Mouse (Mus musculus) heart, embryonic 16.5 days (tissue): ENCODE data around the gene Tmem200a. TPM values are rescaled to one million over a fixed set of nuclear protein-coding genes. Genes with fewer than 3 reads are reported as not detected.

Experiments
- ATAC-seq: fragments of 200-750 bp; cut with Nextera tagmentation; replicated peaks from 2 replicates; pipeline ENCODE4 v1.8.0; 2017; ENCODE audit warnings: moderate number of reproducible peaks; ENCODE audit not compliant: insufficient read depth, low FRiP score; ENCODE audit errors: extremely low read depth
- H3K27ac ChIP-seq: fragments of 300-500 bp; sonication (generic); 2 replicates; pipeline ENCODE4 v1.5.1; 2014; ENCODE audit warnings: mild to moderate bottlenecking, low read length, control low read depth, moderate library complexity
- H3K27me3 ChIP-seq: fragments of 300-500 bp; sonication (generic); 2 replicates; pipeline ENCODE4 v1.6.1; 2014; ENCODE audit warnings: low read length, mixed read lengths; ENCODE audit not compliant: control insufficient read depth, insufficient read depth
- H3K36me3 ChIP-seq: fragments of 300-500 bp; sonication (generic); 2 replicates; pipeline ENCODE4 v1.6.1; 2014; ENCODE audit not compliant: control insufficient read depth, insufficient read depth
- H3K4me1 ChIP-seq: fragments of 300-500 bp; sonication (generic); 2 replicates; pipeline ENCODE4 v1.6.1; 2014; ENCODE audit warnings: low read length, mixed read lengths; ENCODE audit not compliant: control insufficient read depth, insufficient read depth
- H3K4me2 ChIP-seq: fragments of 300-500 bp; sonication (generic); 2 replicates; pipeline ENCODE4 v1.6.1; 2014; ENCODE audit warnings: low read depth, mild to moderate bottlenecking, control low read depth, low read length
- H3K4me3 ChIP-seq: fragments of 300-500 bp; sonication (generic); 2 replicates; pipeline ENCODE4 v1.5.1; 2014; ENCODE audit warnings: mild to moderate bottlenecking, control low read depth, low read length
- H3K9ac ChIP-seq: fragments of 300-500 bp; sonication (generic); 2 replicates; pipeline ENCODE4 v1.6.1; 2014; ENCODE audit warnings: low read length, control low read depth
- H3K9me3 ChIP-seq: fragments of 300-500 bp; sonication (generic); replicated peaks from 2 replicates; pipeline ENCODE4 v1.6.1; 2016; ENCODE audit warnings: low read length; ENCODE audit not compliant: control insufficient read depth
- WGBS: fragments of 180-500 bp; shearing (Covaris S2); extraction: QIAGEN DNeasy Blood & Tissue Kit; methylation state at CpG from one replicate; pipeline ENCODE4 v1.1.7; 2014; 5-methylcytosine and 5-hydroxymethylcytosine counted together
- polyA plus RNA-seq: library from polyadenylated mRNA; unstranded; fragments of >200 nt; fragmentation: Nextera tagmentation; extraction: Ambion mirVana; gene quantifications from 2 replicates; pipeline ENCODE4 v1.2.1, GENCODE M21; 2015

Tmem200a gene
- polyA plus RNA-seq, 1 experiment from 2014 or later, result 0.63 TPM

- no peak for ATAC-seq
- H3K4me2 ChIP-seq, result no peak overlapping the region
Observed at GRCm38 (mm10) chr10:26076949-26077348, 1.9 kb downstream of the Tmem200a start.

GRCm38 (mm10) chr10:26071986-26072385 lies 6.9 kb downstream of the Tmem200a start:
- Histone ChIP-seq H3K4me2 (no peak overlapping the region), H3K36me3 (no peaks in the 10 kb centered on the region), H3K4me1 (no peaks in the 10 kb centered on the region), H3K4me3 (no peak overlapping the region), H3K9ac (no peak overlapping the region), H3K27ac (no peak overlapping the region), H3K27me3 (peaks cover 2% of the 10 kb centered on the region; the same call in 1 of the 2 replicates), H3K9me3 (no peaks in the 10 kb centered on the region)
- 79% methylated on average over 5 of the region's 5 CpGs for WGBS
- no peak for ATAC-seq

More at GRCm38 (mm10) chr10:26076949-26077348, 1.9 kb downstream of the Tmem200a start:
- peaks cover 17% of the 10 kb centered on the region for H3K27me3 ChIP-seq
- H3K4me3 ChIP-seq, result no peak overlapping the region
- H3K27ac ChIP-seq, result no peak overlapping the region
- no peaks in the 10 kb centered on the region for H3K9me3 ChIP-seq
- WGBS, result 82% methylated on average over 9 of the region's 9 CpGs
- H3K36me3 ChIP-seq, result no peaks in the 10 kb centered on the region
- no peaks in the 10 kb centered on the region; the same call in 1 of the 2 replicates for H3K4me1 ChIP-seq
- no peak overlapping the region for H3K9ac ChIP-seq

- Histone ChIP-seq H3K27me3 (no peaks in the 10 kb centered on the region), H3K36me3 (no peaks in the 10 kb centered on the region), H3K9me3 (no peaks in the 10 kb centered on the region), H3K4me3 (no peak overlapping the region), H3K4me2 (no peak overlapping the region), H3K4me1 (no peaks in the 10 kb centered on the region), H3K9ac (no peak overlapping the region), H3K27ac (no peak overlapping the region)
- 81% methylated on average over 4 of the region's 4 CpGs for WGBS
- ATAC-seq, result no peak
Observed at GRCm38 (mm10) chr10:26063071-26063470, 15.8 kb downstream of the Tmem200a start.

DNA sequence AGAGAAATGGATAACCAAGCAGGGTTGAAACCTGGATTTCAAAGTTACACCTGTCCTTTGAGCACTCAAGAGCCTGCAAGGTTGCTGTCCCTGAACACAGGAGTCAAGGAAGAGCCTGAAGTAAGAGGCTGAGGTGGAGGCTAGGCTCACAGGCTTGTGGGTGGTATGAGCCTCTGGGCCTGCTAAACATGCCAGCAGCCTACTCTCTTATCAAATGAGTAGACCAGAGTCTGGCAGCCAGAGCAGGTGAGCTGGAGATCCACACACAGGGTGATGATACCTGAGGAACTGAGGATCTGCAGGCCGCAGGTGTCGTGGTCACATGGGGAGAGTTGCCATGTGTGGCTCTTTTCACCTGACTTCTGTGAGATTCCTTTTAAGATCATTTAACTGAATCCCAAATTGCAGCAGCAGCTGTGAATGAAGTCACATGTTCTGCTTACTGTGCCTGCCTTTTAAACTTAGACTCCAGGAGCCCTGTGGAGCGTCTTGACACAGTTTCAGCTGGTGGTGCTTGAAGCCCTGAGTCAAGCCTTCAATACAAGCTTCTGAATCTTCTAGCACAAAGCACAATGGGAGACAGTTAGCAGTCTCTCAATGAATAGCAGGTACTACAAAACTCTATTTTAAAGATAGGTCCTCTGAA lies 19.1 kb downstream of the Tmem200a start:
- no peaks in the 10 kb centered on the region for H3K27me3 ChIP-seq
- H3K9ac ChIP-seq, result no peak overlapping the region
- no peaks in the 10 kb centered on the region for H3K4me1 ChIP-seq
- 85% methylated on average over 3 of the region's 3 CpGs for WGBS
- no peak for ATAC-seq
- no peak overlapping the region for H3K4me2 ChIP-seq
- H3K27ac ChIP-seq, result no peak overlapping the region
- no peaks in the 10 kb centered on the region for H3K36me3 ChIP-seq
- no peaks in the 10 kb centered on the region for H3K9me3 ChIP-seq
- H3K4me3 ChIP-seq, result no peak overlapping the region

GRCm38 (mm10) chr10:26051177-26051576 lies 27.7 kb downstream of the Tmem200a start:
- no peak overlapping the region for H3K4me2 ChIP-seq
- no peaks in the 10 kb centered on the region for H3K4me1 ChIP-seq
- H3K9me3 ChIP-seq, result no peaks in the 10 kb centered on the region
- no peaks in the 10 kb centered on the region for H3K27me3 ChIP-seq
- 87% methylated on average over 2 of the region's 2 CpGs for WGBS
- no peak overlapping the region for H3K4me3 ChIP-seq
- no peak overlapping the region for H3K9ac ChIP-seq
- no peak overlapping the region for H3K27ac ChIP-seq
- H3K36me3 ChIP-seq, result no peaks in the 10 kb centered on the region
- no peak for ATAC-seq

DNA sequence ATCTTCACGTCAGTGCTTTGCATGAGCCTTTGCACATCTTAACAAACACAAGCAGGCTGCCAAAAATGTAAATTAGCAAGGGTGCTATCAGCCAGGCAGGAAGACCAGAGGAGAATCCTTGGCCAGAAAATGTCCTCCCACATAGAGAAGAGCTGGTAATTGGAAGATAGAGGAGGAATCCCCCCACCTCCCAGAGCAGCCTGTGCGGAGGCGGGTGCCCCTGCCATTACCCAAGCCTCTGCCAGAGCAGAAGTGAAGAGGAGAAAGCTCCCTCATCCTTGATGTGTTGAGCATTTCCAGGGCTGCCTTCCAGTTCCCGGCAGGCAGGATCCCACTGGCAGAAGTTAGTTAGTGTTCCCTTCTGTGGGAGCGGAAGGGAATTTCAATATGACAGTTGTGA lies 43.9 kb downstream of the Tmem200a start:
- ATAC-seq, result no peak
- Histone ChIP-seq H3K36me3 (no peaks in the 10 kb centered on the region), H3K9ac (no peak overlapping the region), H3K27ac (no peak overlapping the region), H3K27me3 (no peaks in the 10 kb centered on the region), H3K4me1 (no peaks in the 10 kb centered on the region), H3K9me3 (no peaks in the 10 kb centered on the region), H3K4me3 (no peak overlapping the region), H3K4me2 (no peak overlapping the region)
- 60% methylated on average over 5 of the region's 5 CpGs for WGBS

DNA sequence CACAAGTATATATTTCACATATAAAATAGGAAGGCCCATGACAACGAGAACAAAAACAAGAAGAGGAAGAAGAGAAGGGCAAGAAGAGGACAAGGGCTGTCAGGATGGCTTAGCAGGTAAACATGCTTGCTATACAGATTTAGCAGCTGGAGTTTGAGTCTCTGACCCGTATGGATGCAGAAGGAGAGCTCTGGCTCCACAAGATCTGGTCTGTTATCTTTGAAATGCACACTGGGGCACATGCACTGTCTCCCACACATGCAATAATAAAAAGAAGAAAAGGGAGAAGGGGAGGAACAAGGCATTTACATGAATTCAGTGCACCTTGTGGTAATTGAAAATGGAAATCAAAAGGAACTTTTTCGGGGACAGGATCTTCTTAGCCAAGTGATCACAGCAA lies 60.1 kb downstream of the Tmem200a start:
- ATAC-seq, result no peak
- Histone ChIP-seq H3K9me3 (no peaks in the 10 kb centered on the region), H3K4me1 (no peaks in the 10 kb centered on the region), H3K4me3 (no peak overlapping the region), H3K9ac (no peak overlapping the region), H3K27me3 (no peaks in the 10 kb centered on the region), H3K27ac (no peak overlapping the region), H3K4me2 (no peak overlapping the region), H3K36me3 (no peaks in the 10 kb centered on the region)
- 68% methylated on average over 3 of the region's 3 CpGs for WGBS

DNA sequence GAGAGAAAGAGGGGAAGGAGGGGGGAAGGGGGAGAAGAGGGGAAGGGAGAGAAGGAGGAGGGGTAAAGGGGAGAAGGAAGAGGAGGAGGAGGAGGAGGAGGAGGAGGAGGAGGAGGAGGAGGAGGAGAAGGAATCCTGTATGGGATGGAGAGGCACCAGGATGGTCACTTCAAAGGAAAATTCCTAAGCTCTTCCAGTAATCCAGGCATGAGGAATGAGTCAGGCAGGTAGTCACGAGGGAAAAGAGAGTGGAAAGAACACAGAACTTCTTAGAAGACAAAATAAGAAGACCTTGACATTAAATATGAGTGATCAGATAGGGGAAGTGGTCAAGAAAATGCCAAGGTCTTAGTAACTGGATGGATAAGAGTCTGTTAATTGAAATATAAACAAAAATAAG lies 64.6 kb downstream of the Tmem200a start:
- no peaks in the 10 kb centered on the region for H3K27me3 ChIP-seq
- no peak overlapping the region for H3K9ac ChIP-seq
- no peak overlapping the region for H3K4me3 ChIP-seq
- no peak overlapping the region for H3K4me2 ChIP-seq
- no peaks in the 10 kb centered on the region for H3K36me3 ChIP-seq
- H3K9me3 ChIP-seq, result no peaks in the 10 kb centered on the region
- no peaks in the 10 kb centered on the region for H3K4me1 ChIP-seq
- no peak for ATAC-seq
- no peak overlapping the region for H3K27ac ChIP-seq
- 31% methylated on average over 1 of the region's 1 CpGs for WGBS

DNA sequence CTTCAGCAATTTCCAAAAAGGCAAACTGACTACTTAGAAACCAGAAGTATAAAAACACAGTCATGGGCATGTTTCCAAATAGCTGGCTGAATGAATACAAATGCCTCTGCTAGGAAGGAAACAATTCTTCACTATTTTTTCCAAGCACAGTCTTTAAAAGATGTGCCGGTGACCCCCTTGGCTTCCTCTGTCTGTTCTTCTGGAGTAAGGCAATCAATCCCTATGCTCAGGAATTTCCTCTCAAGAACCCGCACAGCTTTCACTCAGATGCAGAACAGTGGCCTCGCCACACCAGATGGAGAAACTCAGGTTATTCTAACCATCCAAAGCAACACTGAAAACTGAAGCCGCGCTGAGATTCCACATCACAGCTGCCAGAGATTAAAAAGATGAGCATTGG lies 69.9 kb downstream of the Tmem200a start:
- Histone ChIP-seq H3K4me1 (no peaks in the 10 kb centered on the region), H3K27ac (no peak overlapping the region), H3K27me3 (no peaks in the 10 kb centered on the region), H3K9me3 (no peaks in the 10 kb centered on the region), H3K9ac (no peak overlapping the region), H3K4me2 (no peak overlapping the region), H3K36me3 (no peaks in the 10 kb centered on the region), H3K4me3 (no peak overlapping the region)
- WGBS, result 49% methylated on average over 5 of the region's 5 CpGs
- no peak for ATAC-seq
